Mouse (Mus musculus): ENCODE data around the gene Cers1. TPM values are rescaled to one million over a fixed set of nuclear protein-coding genes. Genes with fewer than 3 reads are reported as not detected.

Cers1 gene
- total and polyA plus RNA-seq, 3 experiments = 5.0 to 7.7 TPM; not detected in 1

DNA sequence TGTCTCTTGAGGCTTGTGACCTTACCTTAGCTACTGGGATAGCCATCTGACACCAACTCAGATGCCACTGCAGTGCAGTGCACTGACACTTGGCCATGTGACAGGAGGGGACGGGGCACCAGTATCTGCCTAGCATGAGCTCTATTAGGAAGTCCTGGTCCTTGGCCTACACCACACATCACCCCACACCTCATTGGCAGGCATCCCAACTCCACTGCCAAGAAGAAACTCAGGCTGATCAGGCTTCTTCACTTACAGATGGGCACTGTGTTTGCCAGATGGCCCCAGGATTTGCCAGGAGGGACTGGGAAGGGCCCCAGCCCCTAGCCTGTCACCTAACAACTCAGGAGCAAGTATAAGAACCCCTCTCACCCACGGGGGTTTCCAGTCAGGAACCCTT is 2.2 kb upstream of the Cers1 start:
- Histone ChIP-seq H3K4me3 (ENCODE audit: control insufficient read depth in 1 of 2, insufficient read depth in 1 of 2, low read depth in 2 of 2, low read length in 2 of 2) (no peak overlapping the region), H3K79me2 (ENCODE audit: control insufficient read depth, insufficient read depth, low read length, poor library complexity) (peaks cover 1% of the 10 kb centered on the region; the same call in 1 of the 2 replicates), H3K9me3 (replicated peaks; ENCODE audit: insufficient read depth, low read length) (no peaks in the 10 kb centered on the region), H3K4me1 (ENCODE audit: control insufficient read depth in 1 of 2, insufficient read depth in 2 of 2, low read length in 2 of 2) (peaks cover 2 to 6% of the 10 kb centered on the region in 2 experiments; a peak in 3 of 4 replicates), H3K27me3 (ENCODE audit: control insufficient read depth in 1 of 2, insufficient read depth in 2 of 2, low read length in 2 of 2) (no peaks in the 10 kb centered on the region), H3K27ac (ENCODE audit: control insufficient read depth, low read depth, low read length) (no peak overlapping the region), H3K36me3 (ENCODE audit: control insufficient read depth in 1 of 2, insufficient read depth in 2 of 2, low read length in 2 of 2) (peaks cover 0 to 3% of the 10 kb centered on the region in 2 experiments; a peak in 1 of 4 replicates), H3K9ac (ENCODE audit: control insufficient read depth, low read depth, low read length, poor library complexity, severe bottlenecking) (no peak overlapping the region)
- DNase-seq (ENCODE audit: low read depth, low spot score) = peak; percentile 35
- TF ChIP-seq UBTF (IDR thresholded peaks at IDR 0.05; ENCODE audit: borderline replicate concordance, insufficient read depth, low read depth, low read length) = no peak
- TF ChIP-seq MXI1 (IDR thresholded peaks at IDR 0.05; ENCODE audit: low read depth, low read length) = peak; percentile 48; the same call in 1 of the 2 replicates

DNA sequence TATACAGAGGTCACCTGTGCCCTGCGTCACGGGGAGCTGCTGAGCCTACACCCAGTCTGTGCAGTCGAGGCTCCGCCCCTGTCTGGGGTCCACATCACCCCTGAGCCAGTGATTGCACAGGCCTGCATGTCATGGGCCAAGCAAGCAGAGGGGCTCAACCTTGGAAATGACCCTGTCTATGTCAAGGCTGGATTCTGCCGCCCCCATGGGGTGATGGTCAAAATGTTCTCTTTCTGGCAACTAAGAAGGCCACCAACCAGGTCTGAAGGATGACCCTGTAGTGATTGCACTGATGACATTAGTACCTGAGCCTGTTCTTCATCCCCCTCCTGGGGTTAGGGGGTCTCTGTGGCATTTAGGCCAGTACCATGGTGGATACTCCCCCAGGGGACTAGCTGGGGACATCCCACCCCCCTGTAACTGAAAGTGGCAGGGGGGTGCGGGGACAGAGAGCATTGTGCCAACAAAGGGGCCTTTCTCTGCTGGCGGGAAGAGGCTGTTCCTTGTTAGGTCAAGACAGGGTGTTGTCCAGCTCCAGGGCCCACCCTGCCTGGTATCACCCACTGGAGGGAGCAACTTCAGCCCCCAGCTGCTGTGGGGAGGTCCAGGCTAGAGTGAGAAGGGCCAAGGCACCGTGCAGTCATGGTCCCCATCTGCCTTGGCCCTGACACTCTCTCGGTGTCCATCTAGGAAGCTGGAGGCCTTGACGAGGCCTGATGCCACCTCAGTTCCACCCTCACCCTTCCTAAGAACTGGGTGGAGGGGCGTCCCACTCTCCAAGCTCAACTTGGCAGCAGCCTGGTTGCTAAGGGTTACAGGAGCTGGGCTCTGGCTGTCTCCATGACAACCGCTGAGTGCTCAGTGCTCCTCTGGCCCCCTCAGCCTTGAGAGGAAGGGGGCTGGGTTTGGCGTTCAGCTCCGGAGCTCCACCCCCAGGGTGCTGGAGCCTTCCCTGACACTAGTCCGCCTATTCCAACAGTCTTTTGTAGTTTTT is 1.2 kb downstream of the Cers1 start:
- peak overlapping the region; percentile 81 for H3K9ac ChIP-seq (ENCODE audit: control insufficient read depth, low read depth, low read length, poor library complexity, severe bottlenecking)
- H3K27me3 ChIP-seq (ENCODE audit: control insufficient read depth in 1 of 2, insufficient read depth in 2 of 2, low read length in 2 of 2) = no peaks in the 10 kb centered on the region
- peaks cover 2 to 6% of the 10 kb centered on the region in 2 experiments; a peak in 3 of 4 replicates for H3K4me1 ChIP-seq (ENCODE audit: control insufficient read depth in 1 of 2, insufficient read depth in 2 of 2, low read length in 2 of 2)

DNA sequence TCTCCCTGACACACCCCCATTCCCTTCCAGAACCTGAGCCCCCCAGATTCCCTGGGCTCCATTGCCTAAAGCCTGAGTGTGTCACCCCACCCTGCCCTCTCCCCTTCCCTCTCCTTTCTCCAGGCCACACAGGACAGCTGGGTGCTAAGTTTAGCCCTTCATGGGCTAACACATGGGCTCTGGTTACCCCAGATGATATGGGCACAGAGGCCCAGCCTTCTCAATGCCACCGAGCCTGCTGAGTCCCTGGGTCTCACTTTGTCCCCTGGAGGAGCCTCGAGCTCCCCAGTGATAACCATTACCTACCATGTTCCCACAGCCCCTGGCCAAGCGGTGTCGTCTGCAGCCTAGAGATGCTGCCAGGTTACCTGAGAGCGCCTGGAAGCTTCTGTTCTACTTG is 2.3 kb downstream of the Cers1 start:
- Histone ChIP-seq H3K27ac (ENCODE audit: control insufficient read depth, low read depth, low read length) (no peak overlapping the region), H3K9me3 (replicated peaks; ENCODE audit: insufficient read depth, low read length) (no peaks in the 10 kb centered on the region), H3K9ac (ENCODE audit: control insufficient read depth, low read depth, low read length, poor library complexity, severe bottlenecking) (no peak overlapping the region), H3K27me3 (ENCODE audit: control insufficient read depth in 1 of 2, insufficient read depth in 2 of 2, low read length in 2 of 2) (no peaks in the 10 kb centered on the region), H3K4me3 (ENCODE audit: control insufficient read depth in 1 of 2, insufficient read depth in 1 of 2, low read depth in 2 of 2, low read length in 2 of 2) (no peak overlapping the region), H3K36me3 (ENCODE audit: control insufficient read depth in 1 of 2, insufficient read depth in 2 of 2, low read length in 2 of 2) (no peaks in the 10 kb centered on the region; a peak in 1 of 4 replicates), H3K4me1 (ENCODE audit: control insufficient read depth in 1 of 2, insufficient read depth in 2 of 2, low read length in 2 of 2) (peaks cover 2 to 6% of the 10 kb centered on the region in 2 experiments; a peak in 3 of 4 replicates), H3K79me2 (ENCODE audit: control insufficient read depth, insufficient read depth, low read length, poor library complexity) (peaks cover 1% of the 10 kb centered on the region; the same call in 1 of the 2 replicates)
- TF ChIP-seq TBP (IDR thresholded peaks at IDR 0.05; ENCODE audit: low read depth, low read length) (no peak), GATA1 (IDR thresholded peaks at IDR 0.05; ENCODE audit: low read depth, low read length) (no peak), SIN3A (IDR thresholded peaks at IDR 0.05; ENCODE audit: low read length) (no peak), GABPA (IDR thresholded peaks at IDR 0.05; ENCODE audit: low read depth, low read length) (no peak), MAX (IDR thresholded peaks at IDR 0.05; ENCODE audit: low read length) (no peak), TAL1 (IDR thresholded peaks at IDR 0.05; ENCODE audit: low read length) (no peak), CTCF (IDR thresholded peaks at IDR 0.05 in 2 of 3, conservative IDR thresholded peaks at IDR 0.05 in 1 of 3; ENCODE audit: control insufficient read depth in 1 of 3, insufficient read depth in 1 of 3, low read depth in 2 of 3, low read length in 3 of 3, poor library complexity in 1 of 3, severe bottlenecking in 1 of 3) (no peak), EP300 (IDR thresholded peaks at IDR 0.05; ENCODE audit: low read depth in 1 of 2, low read length in 2 of 2) (no peak), NRF1 (IDR thresholded peaks at IDR 0.05; ENCODE audit: insufficient read depth, low read depth, low read length, poor library complexity, severe bottlenecking) (no peak), TCF12 (IDR thresholded peaks at IDR 0.05; ENCODE audit: low read depth, low read length) (no peak), NELFE (IDR thresholded peaks at IDR 0.05; ENCODE audit: low read depth, low read length) (no peak), ZNF384 (IDR thresholded peaks at IDR 0.05; ENCODE audit: low read depth, low read length) (no peak), RCOR1 (IDR thresholded peaks at IDR 0.05; ENCODE audit: low read depth, low read length) (no peak), MYB (IDR thresholded peaks at IDR 0.05; ENCODE audit: low read depth, low read length) (no peak), POLR2AphosphoS5 (IDR thresholded peaks at IDR 0.05; ENCODE audit: borderline replicate concordance, low read depth, low read length) (no peak), CHD1 (IDR thresholded peaks at IDR 0.05; ENCODE audit: low read depth, low read length) (no peak)
- DNase-seq (ENCODE audit: low read depth, low spot score) = no peak

More for the DNA sequence above, 1.2 kb downstream of the Cers1 start:
- Histone ChIP-seq H3K9me3 (replicated peaks; ENCODE audit: insufficient read depth, low read length) (no peaks in the 10 kb centered on the region), H3K36me3 (ENCODE audit: control insufficient read depth in 1 of 2, insufficient read depth in 2 of 2, low read length in 2 of 2) (no peaks in the 10 kb centered on the region; a peak in 1 of 4 replicates), H3K27ac (ENCODE audit: control insufficient read depth, low read depth, low read length) (no peak overlapping the region), H3K4me3 (ENCODE audit: control insufficient read depth in 1 of 2, insufficient read depth in 1 of 2, low read depth in 2 of 2, low read length in 2 of 2) (peak overlapping the region; percentile 80 to 99), H3K79me2 (ENCODE audit: control insufficient read depth, insufficient read depth, low read length, poor library complexity) (peaks cover 1% of the 10 kb centered on the region; the same call in 1 of the 2 replicates)
- no peak for DNase-seq (ENCODE audit: low read depth, low spot score)
- peak; percentile 13 for TF ChIP-seq RAD21 (IDR thresholded peaks at IDR 0.05; ENCODE audit: low read depth, low read length)
- TF ChIP-seq MAX (IDR thresholded peaks at IDR 0.05; ENCODE audit: low read length) = no peak
- no peak for TF ChIP-seq ZMIZ1 (IDR thresholded peaks at IDR 0.05; ENCODE audit: low read depth, low read length)
- no peak for TF ChIP-seq SIN3A (IDR thresholded peaks at IDR 0.05; ENCODE audit: low read length)
- TF ChIP-seq CTCF (IDR thresholded peaks at IDR 0.05 in 2 of 3, conservative IDR thresholded peaks at IDR 0.05 in 1 of 3; ENCODE audit: control insufficient read depth in 1 of 3, insufficient read depth in 1 of 3, low read depth in 2 of 3, low read length in 3 of 3, poor library complexity in 1 of 3, severe bottlenecking in 1 of 3) = peak in 1 of 3 experiments; percentile 11; a peak in 1 of 6 replicates
- no peak for TF ChIP-seq MYB (IDR thresholded peaks at IDR 0.05; ENCODE audit: low read depth, low read length)
- TF ChIP-seq MXI1 (IDR thresholded peaks at IDR 0.05; ENCODE audit: low read depth, low read length) = no peak
- no peak for TF ChIP-seq MYC (IDR thresholded peaks at IDR 0.05; ENCODE audit: low read depth, low read length)
- TF ChIP-seq TBP (IDR thresholded peaks at IDR 0.05; ENCODE audit: low read depth, low read length) = no peak
- TF ChIP-seq RCOR1 (IDR thresholded peaks at IDR 0.05; ENCODE audit: low read depth, low read length) = no peak
- no peak for TF ChIP-seq ELF1 (IDR thresholded peaks at IDR 0.05; ENCODE audit: low read depth, low read length)
- TF ChIP-seq ZNF384 (IDR thresholded peaks at IDR 0.05; ENCODE audit: low read depth, low read length) = no peak

Measured in MEL (cell line).